Mouse (Mus musculus): ENCODE measurements around the gene Bco1.
A peak's percentile ranks its signal among the peaks of the same experiment; 100 is the strongest.

The Bco1 gene

DNA sequence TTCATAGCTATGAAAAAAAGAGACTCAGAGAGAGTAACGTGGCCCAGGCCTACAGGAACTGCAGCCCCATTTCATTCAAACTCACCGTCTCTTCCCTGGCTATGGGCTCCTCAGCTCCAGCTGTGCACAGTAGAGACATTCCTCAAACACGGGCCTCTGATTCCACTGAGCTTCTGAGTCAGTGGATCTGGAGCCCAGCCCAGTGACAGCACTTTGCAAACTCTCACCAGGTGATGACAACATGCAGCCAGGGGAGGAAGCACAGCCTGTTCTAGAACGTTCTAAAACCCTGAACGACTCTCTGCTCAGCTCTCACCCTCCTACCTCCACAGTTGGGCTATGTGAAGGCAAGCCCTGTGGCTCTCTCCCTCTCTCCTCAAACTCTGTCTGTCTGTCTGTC, 1.6 kb upstream of the Bco1 start:
- DNase-seq, result no peak

DNA sequence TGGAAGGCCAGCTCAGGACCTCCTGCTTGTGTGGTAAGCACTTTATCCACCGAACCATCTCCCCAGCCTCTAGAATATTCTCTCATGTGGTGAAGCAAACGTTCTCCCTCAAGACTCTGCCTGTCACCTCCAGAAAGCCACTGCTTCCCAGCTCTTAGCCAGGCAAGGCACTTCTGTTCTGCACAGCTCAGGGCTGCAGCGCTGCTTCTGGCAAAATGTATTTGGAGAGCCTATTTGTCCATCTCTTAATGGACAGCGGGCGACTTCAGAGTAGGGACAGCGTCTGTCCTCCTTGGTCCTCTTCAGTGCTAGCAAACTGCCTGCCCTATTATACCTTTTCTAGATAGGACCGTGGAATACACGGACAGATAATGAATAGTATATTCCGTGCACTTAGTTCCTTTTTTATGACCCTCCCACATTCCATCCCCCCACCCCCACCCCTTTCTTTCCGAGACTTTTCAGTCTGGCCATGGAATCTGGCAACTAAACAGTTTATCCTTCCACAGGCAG, 1.5 kb downstream of the Bco1 start:
- DNase-seq, result no peak

- DNase-seq, result no peak
Measured at GRCm38 (mm10) chr8:117097564-117098191, 2.0 kb downstream of the Bco1 start.

DNA sequence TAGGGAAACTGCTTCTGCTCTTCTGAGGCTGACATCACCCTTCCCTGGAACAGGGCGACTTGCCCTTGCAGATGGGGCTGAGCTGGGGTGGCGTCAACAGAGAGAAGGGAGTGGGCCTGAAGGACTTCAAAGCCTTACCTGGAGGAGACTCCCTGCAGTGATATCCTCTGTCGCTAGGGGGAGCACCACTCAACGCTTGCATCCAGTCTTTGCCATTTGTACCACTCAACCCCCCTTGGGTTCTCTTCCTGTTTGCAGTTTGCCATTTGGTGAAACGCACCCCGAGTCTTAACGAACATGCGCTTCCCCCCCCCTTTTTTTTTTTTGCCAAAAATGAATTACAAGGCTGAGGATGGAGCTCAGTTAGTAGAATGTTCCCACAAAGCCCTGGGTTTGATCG, 11.9 kb downstream of the Bco1 start:
- DNase-seq, result peak; percentile 65 to 82

- DNase-seq, result peak in 1 of 2 experiments; percentile 31
Measured at GRCm38 (mm10) chr8:117109018-117109711, 13.5 kb downstream of the Bco1 start.

DNA sequence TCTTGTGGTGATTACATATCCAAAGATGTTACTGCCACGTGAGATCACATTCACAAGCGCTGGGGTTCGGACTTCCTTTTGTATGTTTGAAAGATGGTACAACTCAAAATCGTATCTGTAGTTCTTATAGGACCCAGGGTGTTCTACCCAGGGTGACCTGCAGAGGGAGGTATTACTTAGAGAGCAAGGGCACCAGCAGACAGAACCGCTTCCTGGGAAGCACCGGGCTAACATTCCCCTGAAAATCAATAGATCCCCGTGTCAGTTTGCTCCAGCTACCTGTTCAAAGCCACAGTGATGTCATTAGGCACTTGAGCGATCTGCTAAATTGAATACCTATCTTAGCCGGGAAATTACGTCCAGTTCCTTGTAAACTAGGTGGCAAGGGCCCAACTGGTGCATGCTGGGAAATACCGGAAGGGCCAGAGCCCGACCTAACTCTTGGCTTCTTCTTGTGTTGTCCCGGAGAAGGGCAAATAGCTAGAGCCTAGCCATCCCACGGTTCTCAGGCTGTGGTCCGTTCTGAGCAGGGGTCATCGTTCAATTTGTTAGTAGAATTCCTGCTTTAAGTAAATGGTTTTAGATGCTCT, 14.2 kb downstream of the Bco1 start:
- peak in 1 of 2 experiments; percentile 57 for DNase-seq

DNA sequence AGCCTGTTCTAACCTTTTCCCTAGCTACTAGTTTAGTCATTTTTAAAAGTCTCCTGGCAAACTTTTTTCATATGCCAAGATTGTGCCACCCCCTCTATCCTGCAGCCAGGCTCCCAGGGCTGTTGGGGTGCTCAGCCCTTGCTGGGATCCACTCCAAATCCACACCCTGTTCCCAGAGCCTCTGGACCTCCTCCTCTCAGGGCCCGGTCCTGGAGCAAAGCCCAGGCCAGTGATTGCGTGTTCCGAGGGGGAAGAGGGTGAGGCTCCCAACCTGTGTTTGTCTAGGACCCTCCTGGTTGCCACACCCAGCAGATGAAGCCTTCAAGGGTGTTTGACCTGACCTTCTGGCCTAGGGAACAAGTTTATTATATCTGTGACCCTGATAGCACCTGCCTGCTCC, 16.0 kb downstream of the Bco1 start:
- no peak for DNase-seq

DNA sequence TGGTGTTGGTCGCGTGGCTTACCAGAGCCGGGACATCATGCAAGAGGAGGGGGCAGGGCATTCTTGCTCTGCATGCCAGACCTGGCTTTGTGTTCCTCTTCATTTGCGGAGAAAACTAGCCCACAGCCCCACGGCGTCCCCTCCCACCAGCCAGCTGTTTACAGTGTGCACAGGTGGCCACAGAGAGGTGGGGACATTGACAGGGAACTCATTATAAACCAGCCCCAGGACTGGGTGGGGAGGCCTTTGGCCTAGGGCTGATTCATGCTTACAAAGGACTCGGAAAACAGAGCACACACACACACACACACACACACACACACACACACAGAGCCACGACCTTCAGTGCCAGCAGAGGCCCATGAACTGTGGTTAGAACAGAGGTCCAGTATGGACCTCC, 16.6 kb downstream of the Bco1 start:
- no peak for DNase-seq

GRCm38 (mm10) chr8:117115094-117115493, 19.4 kb downstream of the Bco1 start:
- no peak for DNase-seq

- no peak for DNase-seq
Measured at GRCm38 (mm10) chr8:117115676-117116446, 20.2 kb downstream of the Bco1 start.

- DNase-seq, result no peak
Measured at GRCm38 (mm10) chr8:117116534-117116933, 20.9 kb downstream of the Bco1 start.

GRCm38 (mm10) chr8:117118409-117118808, 22.8 kb downstream of the Bco1 start:
- no peak for DNase-seq

- peak; percentile 41 to 43 for DNase-seq
Measured at GRCm38 (mm10) chr8:117121277-117121676, 25.6 kb downstream of the Bco1 start.

DNA sequence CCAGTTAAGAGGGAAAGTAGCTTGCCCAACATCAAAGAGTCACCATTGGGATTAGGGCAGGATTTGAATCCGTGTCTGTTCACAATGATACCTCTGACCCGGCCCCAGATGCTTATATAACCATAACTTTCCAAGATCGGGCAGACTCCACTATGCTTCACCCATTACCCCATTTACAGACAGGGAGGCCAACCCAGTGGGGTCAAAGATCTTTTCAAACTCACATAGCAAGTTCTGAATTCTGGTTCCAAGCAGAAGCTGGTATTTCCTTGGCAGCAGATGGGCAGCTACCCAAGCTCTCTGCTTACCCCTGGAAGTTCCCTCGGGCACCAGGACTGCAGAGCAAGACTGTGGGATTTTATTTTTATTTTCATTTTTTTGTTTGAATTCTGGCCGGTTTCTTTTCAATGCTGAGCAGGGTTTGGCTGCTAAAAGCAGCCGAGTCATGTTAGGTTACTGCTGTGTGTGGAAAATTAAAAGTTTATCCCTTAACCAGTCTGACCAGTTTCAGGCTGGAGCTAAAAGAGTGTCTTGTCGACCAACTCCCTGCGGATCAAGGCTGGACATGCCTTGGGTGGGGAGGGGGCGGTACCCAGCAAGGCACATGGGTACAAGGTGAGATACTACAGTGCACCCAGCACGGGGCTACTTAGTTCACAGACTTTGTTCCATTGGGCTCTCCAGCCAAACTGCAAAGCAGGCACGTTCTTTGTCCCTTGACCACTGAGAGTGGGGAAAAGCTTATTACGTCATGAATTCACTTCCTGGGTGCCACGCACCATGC, 28.4 kb downstream of the Bco1 start:
- no peak for DNase-seq

DNA sequence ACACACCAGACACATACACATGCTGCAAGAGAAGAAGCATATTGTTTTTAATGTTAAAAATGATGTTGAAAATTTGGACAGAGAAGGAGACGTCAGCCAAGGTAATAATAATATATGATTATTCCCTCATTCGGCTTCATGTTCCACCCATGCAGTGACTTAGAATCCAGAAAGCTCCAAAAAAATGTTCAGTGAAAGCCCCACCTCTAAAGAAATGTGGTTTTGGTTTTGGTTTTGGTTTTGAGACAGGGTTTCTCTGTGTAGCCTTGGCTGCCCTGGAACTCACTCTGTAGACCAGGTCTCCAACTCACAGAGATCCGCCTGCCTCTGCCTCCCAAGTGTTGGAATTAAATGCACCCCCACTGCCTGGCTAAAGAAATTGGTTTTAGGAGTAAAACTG, 30.2 kb downstream of the Bco1 start:
- DNase-seq, result no peak

DNA sequence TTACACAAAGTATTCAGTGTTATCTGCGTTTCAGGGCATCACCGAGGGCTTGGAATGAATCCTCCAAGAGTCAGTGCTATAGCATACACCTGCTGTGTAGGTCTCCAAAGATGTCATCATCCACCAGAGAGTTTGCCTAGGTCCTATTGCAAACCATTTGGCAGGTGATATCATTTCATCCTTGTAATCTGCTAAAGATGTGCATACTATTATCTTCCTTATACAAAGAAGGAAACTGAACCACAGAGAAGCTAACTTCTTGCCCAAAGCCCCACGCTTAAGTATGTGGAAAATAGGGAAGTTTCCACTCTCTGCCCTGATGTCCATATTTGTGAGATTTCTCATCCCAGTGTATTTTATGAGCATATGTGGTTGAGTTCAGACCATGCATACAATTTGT, 30.8 kb downstream of the Bco1 start:
- DNase-seq, result no peak

GRCm38 (mm10) chr8:117127063-117127462, 31.4 kb downstream of the Bco1 start:
- no peak for DNase-seq

- DNase-seq, result no peak
Measured at GRCm38 (mm10) chr8:117133702-117134101, 38.0 kb downstream of the Bco1 start.

DNA sequence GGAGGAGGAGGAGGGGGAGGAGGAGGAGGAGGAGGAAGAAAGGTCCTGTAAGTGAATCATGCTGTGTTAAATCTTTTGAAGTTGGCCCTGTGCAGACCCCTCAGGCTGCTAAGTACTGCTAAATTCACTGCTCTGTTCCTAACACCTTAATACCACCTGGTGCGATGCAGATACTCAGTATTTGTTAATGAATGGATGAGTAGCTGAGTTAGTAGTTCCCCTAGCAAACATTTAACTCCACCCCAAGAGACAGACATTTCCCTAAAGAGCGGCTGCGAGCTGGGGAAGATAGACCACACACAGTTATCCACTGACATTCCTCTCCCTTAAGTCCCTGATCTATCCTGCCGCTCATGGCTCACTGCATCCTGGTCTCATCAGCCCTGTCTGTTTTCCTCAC, 40.7 kb downstream of the Bco1 start:
- DNase-seq, result no peak

GRCm38 (mm10) chr8:117136763-117137162, 41.1 kb downstream of the Bco1 start:
- DNase-seq, result no peak

GRCm38 (mm10) chr8:117137357-117137756, 41.7 kb downstream of the Bco1 start:
- DNase-seq, result no peak

GRCm38 (mm10) chr8:117148520-117148919, 52.9 kb downstream of the Bco1 start:
- DNase-seq, result no peak

DNA sequence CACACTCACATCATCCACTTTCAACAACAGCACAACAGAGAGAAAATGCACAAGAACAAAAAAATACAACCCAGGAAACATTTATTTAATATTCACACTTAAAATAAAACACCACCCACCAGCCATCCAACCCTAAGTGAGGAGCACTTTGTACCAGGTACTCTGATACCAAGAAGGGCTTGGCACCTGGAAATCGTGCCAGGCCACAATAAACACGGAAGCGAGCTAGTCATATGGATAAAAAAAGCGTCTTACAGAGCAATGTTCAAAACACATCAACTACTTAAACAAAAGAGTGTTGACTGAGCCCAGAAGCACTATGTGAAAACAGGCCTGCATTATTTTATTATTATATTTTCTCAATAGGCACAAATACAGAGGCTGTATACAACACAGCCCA, 60.5 kb downstream of the Bco1 start:
- no peak for DNase-seq

All from spleen, adult 18-20 months (tissue).